Mouse (Mus musculus) midbrain, embryonic 14.5 days (tissue): ENCODE measurements around the gene Birc2. TPM values are rescaled to one million over a fixed set of nuclear protein-coding genes. Genes with fewer than 3 reads are reported as not detected.

Source experiments
- ATAC-seq: fragments of 200-750 bp; cut with Nextera tagmentation; 2 replicates; pipeline ENCODE4 v1.8.0; 2017; ENCODE audit warnings: moderate number of reproducible peaks, moderate library complexity; ENCODE audit not compliant: low FRiP score, low TSS enrichment
- DNase-seq: peaks from one replicate; pipeline ENCODE4 v3.0.0-alpha.2; 2015
- H3K27ac ChIP-seq: fragments of 300-500 bp; sonication (generic); replicated peaks from 2 replicates; pipeline ENCODE4 v1.5.1; 2014; ENCODE audit warnings: mild to moderate bottlenecking, low read depth, low read length, moderate library complexity
- H3K27me3 ChIP-seq: fragments of 300-500 bp; sonication (generic); 2 replicates; pipeline ENCODE4 v1.6.1; 2014; ENCODE audit warnings: low read length, control low read depth, mixed read lengths; ENCODE audit not compliant: control insufficient read depth, insufficient read depth
- H3K36me3 ChIP-seq: fragments of 300-500 bp; sonication (generic); 2 replicates; pipeline ENCODE4 v1.6.1; 2014; ENCODE audit warnings: low read length, control low read depth; ENCODE audit not compliant: control insufficient read depth, insufficient read depth
- H3K4me1 ChIP-seq: fragments of 300-500 bp; sonication (generic); 2 replicates; pipeline ENCODE4 v1.6.1; 2014; ENCODE audit warnings: mild to moderate bottlenecking, antibody characterized with exemption, low read length, control low read depth; ENCODE audit not compliant: control insufficient read depth, insufficient read depth
- H3K4me2 ChIP-seq: fragments of 300-500 bp; sonication (generic); 2 replicates; pipeline ENCODE4 v1.6.1; 2014; ENCODE audit warnings: mild to moderate bottlenecking, low read length, moderate library complexity
- H3K4me3 ChIP-seq: fragments of 300-500 bp; sonication (generic); replicated peaks from 2 replicates; pipeline ENCODE4 v1.5.1; 2014; ENCODE audit warnings: low read depth, low read length
- H3K9ac ChIP-seq: fragments of 300-500 bp; sonication (generic); replicated peaks from 2 replicates; pipeline ENCODE4 v1.6.1; 2014; ENCODE audit warnings: mild to moderate bottlenecking, low read length, moderate library complexity
- H3K9me3 ChIP-seq: fragments of 300-500 bp; sonication (generic); 2 replicates; pipeline ENCODE4 v1.6.1; 2016; ENCODE audit warnings: low read length, control low read depth, mixed read lengths; ENCODE audit not compliant: control insufficient read depth
- WGBS: fragments of 180-500 bp; shearing (Covaris S2); extraction: QIAGEN DNeasy Blood & Tissue Kit; methylation state at CpG from one replicate; pipeline ENCODE4 v1.1.7; 2014; 5-methylcytosine and 5-hydroxymethylcytosine counted together
- polyA plus RNA-seq: library from polyadenylated mRNA; unstranded; fragments of >200 nt; fragmentation: Nextera tagmentation; extraction: Ambion mirVana; gene quantifications from 2 replicates; pipeline ENCODE4 v1.2.1, GENCODE M21; 2014

The Birc2 gene
- polyA plus RNA-seq, 1 experiment from 2014 or later = 57.7 TPM

DNA sequence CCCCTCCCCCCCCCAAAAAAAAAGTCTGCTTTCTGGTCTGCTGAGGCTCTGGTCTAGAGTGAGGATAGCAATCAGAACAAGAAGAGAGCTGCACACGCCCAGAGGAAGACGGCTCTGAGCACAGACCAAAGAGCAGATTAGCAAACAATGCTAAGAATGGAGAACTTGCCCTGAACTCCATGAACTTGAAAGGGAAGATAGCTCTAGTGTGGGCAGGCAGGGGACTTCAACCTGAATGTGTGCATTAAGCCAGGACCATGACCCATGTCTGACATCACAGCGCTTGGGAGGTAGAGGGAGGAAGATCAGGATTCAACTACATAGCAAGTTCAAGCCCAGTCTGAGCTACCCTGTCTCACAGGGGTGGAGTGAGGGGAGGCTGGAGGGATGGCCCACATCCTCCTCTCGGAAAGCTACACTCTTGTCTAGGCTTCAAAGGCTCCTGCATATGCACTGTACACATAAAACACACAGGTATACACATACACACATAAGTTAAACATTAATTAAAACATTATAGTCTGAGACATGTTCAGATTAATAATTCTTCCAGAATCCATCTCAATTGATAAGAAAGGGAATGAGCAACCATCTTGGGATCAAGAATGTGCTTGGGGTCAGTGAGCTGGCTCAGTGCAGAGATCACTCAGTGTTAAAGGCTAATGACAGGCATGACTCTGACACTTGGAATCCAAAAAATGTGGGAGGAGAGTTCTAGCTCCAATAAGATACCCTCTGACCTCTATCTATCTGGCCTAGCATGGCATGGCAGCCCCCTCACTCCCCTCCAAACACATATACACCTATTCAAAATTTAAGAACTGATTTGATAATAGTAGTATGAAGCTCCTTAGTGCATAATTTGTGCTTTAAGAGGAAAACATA, 15.7 kb upstream of the Birc2 start:
- Histone ChIP-seq H3K36me3 (no peaks in the 10 kb centered on the region), H3K27me3 (no peaks in the 10 kb centered on the region), H3K4me3 (no peak overlapping the region), H3K9ac (no peak overlapping the region), H3K9me3 (no peaks in the 10 kb centered on the region), H3K4me2 (no peak overlapping the region), H3K4me1 (no peaks in the 10 kb centered on the region), H3K27ac (no peak overlapping the region)
- DNase-seq (no peak), ATAC-seq (no peak)
- WGBS = 81% methylated on average over 4 of the region's 4 CpGs

DNA sequence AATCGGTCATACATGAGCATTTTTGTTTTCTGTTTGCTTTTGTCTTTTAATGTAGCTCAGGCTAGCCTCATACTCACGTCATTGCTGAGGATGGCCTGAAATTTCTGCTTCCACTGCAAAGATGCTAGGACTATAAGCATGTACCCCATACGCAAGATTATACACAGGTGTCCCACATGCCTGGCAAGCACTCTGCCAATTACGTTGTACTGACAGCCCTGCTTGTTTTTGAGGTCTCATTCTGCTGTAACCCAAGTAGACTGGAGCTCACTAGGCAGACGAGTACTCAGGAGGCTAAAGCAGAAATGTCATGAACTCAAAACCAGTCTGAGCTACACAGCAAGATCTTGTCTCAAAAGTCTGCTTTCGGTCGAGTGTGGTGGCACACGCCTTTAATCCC, 15.0 kb upstream of the Birc2 start:
- no peaks in the 10 kb centered on the region for H3K9me3 ChIP-seq
- H3K36me3 ChIP-seq = no peaks in the 10 kb centered on the region
- H3K4me2 ChIP-seq = no peak overlapping the region
- H3K27ac ChIP-seq = no peak overlapping the region
- H3K9ac ChIP-seq = no peak overlapping the region
- WGBS = 92% methylated on average over 8 of the region's 8 CpGs
- ATAC-seq = no peak
- no peaks in the 10 kb centered on the region for H3K4me1 ChIP-seq
- H3K27me3 ChIP-seq = no peaks in the 10 kb centered on the region
- DNase-seq = no peak
- no peak overlapping the region for H3K4me3 ChIP-seq

DNA sequence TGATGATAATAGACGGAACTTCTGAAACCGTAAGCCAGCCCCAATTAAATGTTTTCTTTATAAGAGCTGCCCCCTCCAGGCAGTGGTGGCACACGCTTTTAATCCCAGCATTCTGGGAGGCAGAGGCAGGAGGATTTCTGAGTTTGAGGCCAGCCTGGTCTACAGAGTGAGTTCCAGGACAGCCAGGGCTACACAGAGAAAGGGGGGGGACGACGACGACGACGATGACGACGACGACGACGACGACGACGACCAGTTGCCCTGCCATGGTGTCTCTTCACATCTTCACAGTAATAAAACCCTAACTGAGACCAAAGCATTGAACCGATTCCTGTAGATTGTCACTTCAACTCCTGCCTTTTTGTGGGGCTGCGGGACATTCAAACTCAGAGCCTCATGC, 11.3 kb upstream of the Birc2 start:
- Histone ChIP-seq H3K36me3 (no peaks in the 10 kb centered on the region), H3K27me3 (no peaks in the 10 kb centered on the region), H3K4me2 (no peak overlapping the region), H3K27ac (no peak overlapping the region), H3K4me3 (no peak overlapping the region), H3K9ac (no peak overlapping the region), H3K9me3 (no peaks in the 10 kb centered on the region), H3K4me1 (no peaks in the 10 kb centered on the region)
- WGBS = 91% methylated on average over 18 of the region's 18 CpGs
- DNase-seq = no peak
- ATAC-seq = no peak

DNA sequence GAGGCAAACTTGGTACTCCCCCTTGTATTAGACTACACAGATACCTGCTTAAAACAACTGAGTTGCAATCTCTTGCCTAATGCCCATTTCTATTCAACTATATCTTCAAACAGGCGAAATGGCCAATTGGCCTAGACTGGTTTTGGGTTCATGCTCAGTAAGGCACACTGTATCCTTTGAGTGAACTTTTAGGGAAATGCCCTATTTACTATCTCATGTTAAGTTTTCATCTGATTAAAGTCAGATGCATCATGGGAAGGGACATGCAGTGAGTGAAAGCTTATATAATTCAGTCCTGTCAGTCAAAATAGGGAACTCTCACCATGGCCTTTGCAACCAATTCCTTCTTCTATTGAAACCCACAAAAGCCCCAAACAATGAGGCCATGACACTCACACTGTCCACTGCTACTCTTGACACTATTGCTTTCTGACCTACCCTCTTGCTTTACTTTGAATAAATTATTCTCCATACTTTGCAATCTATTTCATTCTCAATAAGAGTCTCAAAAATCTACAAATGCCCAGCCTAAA, 9.9 kb upstream of the Birc2 start:
- H3K4me2 ChIP-seq = no peak overlapping the region
- ATAC-seq (no peak), DNase-seq (no peak)
- H3K27me3 ChIP-seq = no peaks in the 10 kb centered on the region
- WGBS = 94% methylated on average over 1 of the region's 1 CpGs
- no peak overlapping the region for H3K4me3 ChIP-seq
- H3K9me3 ChIP-seq = no peaks in the 10 kb centered on the region
- no peaks in the 10 kb centered on the region for H3K4me1 ChIP-seq
- H3K27ac ChIP-seq = no peak overlapping the region
- no peaks in the 10 kb centered on the region for H3K36me3 ChIP-seq
- no peak overlapping the region for H3K9ac ChIP-seq

DNA sequence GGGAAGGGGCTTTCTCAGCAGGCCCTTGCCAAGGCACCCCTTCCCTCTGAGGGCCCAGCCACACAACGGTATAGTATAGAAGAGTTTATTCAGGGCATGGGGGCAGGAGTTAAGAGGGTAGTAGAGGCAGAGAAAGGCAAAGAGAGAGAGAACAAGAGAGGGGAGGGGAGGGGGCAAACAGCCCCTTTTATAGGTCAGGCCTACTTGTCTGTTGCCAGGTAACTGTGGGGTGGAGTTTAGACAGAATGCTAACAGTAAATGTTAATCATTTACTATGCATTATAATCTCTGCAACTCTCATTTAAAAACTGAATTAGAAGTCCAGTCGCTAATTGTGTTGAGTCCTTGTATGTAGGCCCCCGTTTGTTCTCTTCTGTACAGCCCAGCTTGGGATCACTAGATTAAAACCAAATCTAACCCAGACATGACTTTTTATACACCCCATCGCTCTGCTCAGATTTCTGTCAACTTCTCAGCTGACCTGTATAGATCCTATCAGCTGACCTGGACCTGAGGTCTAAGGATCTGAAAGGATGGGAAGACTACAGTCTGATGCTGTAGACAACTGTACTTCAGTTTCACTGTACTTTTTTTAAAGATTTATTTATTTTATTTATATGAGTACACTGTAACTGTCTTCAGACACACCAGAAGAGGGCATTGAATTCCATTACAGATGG, 8.5 kb upstream of the Birc2 start:
- Histone ChIP-seq H3K9ac (no peak overlapping the region), H3K36me3 (no peaks in the 10 kb centered on the region), H3K9me3 (no peaks in the 10 kb centered on the region), H3K4me3 (no peak overlapping the region), H3K27me3 (no peaks in the 10 kb centered on the region), H3K4me2 (no peak overlapping the region), H3K27ac (no peak overlapping the region), H3K4me1 (no peaks in the 10 kb centered on the region)
- DNase-seq (no peak), ATAC-seq (no peak)
- WGBS = 76% methylated on average over 4 of the region's 4 CpGs

DNA sequence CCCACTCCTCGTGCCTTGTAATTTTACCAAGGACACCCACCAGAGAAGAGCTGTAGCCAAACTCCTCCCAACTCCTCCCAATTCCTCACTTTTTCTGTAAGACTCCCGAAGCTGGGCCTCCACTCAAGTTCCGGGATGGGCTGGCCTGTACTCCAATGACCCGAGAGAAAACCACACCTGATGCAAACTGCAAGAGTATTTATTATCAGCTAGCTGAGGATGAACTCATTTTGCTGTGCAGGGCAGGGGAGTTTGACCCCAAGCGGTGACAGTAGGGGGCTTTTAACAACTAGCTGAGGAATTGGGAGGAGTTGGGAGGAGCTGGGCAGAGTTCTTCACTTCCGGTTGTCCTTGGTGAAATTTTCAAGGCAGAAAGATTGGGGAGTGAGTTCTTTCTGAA, 4.4 kb upstream of the Birc2 start:
- Histone ChIP-seq H3K36me3 (no peaks in the 10 kb centered on the region), H3K4me2 (no peak overlapping the region), H3K27me3 (no peaks in the 10 kb centered on the region), H3K27ac (no peak overlapping the region), H3K4me1 (0 out of 2 replicates have a peak, but pooled peaks cover 3% of the 10 kb centered on the region), H3K4me3 (no peak overlapping the region), H3K9ac (no peak overlapping the region), H3K9me3 (no peaks in the 10 kb centered on the region)
- DNase-seq = no peak
- ATAC-seq = no peak
- 79% methylated on average over 6 of the region's 6 CpGs for WGBS

DNA sequence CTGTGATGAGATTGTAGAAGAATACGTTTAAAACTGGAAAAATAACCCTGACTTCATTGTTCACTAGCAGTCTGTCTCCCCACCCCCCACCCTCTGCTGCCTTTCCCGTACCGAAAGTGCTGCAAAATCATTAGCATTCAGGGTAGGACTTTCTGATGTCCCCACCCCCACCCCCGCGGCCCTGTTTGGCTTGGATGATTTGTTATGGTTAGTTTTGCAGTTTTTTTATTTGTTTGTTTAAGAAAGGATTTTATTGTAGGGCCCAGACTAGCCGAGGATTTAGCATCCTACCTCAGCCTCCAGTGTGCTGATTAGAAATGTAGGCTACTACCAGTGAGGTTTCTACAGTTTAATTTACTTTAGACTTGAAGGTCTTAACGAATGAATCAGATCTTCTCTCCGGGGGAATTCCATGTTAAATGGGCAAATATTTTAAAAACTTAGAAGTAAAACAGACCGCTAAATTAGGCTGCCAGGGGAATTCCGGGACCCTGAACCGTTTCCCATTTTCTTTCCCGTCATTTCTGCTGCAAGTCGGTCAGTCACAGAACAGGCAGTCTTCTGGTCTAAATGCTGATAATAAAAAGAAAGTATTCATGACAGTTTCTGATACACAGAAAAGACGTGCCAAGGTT, 1.1 kb upstream of the Birc2 start:
- Histone ChIP-seq H3K9me3 (no peaks in the 10 kb centered on the region), H3K4me2 (peak overlapping the region; percentile 79), H3K4me1 (peaks cover 22% of the 10 kb centered on the region), H3K27me3 (no peaks in the 10 kb centered on the region), H3K9ac (peak overlapping the region; percentile 84), H3K27ac (peak overlapping the region; percentile 98), H3K36me3 (peaks cover 15% of the 10 kb centered on the region), H3K4me3 (peak overlapping the region; percentile 69)
- 10% methylated on average over 14 of the region's 14 CpGs for WGBS
- ATAC-seq = peak; percentile 18
- DNase-seq = peak; percentile 72

DNA sequence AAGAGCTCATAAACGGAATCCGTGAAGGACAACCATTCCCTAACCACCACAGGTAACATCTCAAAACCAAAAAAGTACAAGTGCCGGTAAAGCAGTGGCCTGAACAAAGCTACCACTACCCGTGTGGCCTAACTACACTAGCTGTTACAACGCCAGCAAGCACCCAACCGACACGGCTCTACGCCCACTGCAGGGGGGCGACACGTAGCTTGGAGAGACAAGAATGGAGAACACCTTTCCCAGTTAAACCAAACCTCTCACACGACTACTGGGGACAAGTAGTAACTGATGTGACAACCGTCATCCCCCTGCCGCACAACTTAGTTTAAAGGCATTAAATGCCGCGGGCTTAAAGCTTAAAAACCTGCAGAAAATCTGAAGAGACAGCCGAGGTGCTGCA, 533 bp downstream of the Birc2 start:
- ATAC-seq (peak; percentile 41), DNase-seq (peak; percentile 77)
- Histone ChIP-seq H3K27ac (peak overlapping the region; percentile 98), H3K27me3 (no peaks in the 10 kb centered on the region), H3K9me3 (no peaks in the 10 kb centered on the region), H3K36me3 (peaks cover 17% of the 10 kb centered on the region), H3K4me1 (peaks cover 33% of the 10 kb centered on the region), H3K4me3 (peak overlapping the region; percentile 69), H3K4me2 (peak overlapping the region; percentile 79), H3K9ac (peak overlapping the region; percentile 83)
- under 1% methylated on average over 16 of the region's 16 CpGs for WGBS
